Mouse (Mus musculus) kidney, adult 2 months (tissue): Measurements from ENCODE around the gene Nos1. TPM values are rescaled to one million over a fixed set of nuclear protein-coding genes. Genes with fewer than 3 reads are reported as not detected.

ENCODE experiments used
- DNase-seq: peaks from one replicate; pipeline ENCODE4 v3.0.0; 2021
- H3K27ac ChIP-seq: fragments of 200-500 bp; 2 replicates; pipeline ENCODE4 v1.5.1; 2012; ENCODE audit warnings: low read depth, low read length, control low read depth, inconsistent platforms; ENCODE audit not compliant: insufficient read depth
- H3K27me3 ChIP-seq: fragments of 200-500 bp; replicated peaks from 2 replicates; pipeline ENCODE4 v1.6.1; 2012; ENCODE audit warnings: mild to moderate bottlenecking, moderate library complexity, low read length, inconsistent platforms; ENCODE audit not compliant: control insufficient read depth, insufficient read depth
- H3K36me3 ChIP-seq: fragments of 200-500 bp; 2 replicates; pipeline ENCODE4 v1.6.1; 2012; ENCODE audit warnings: mild to moderate bottlenecking, moderate library complexity, low read length, inconsistent platforms; ENCODE audit not compliant: control insufficient read depth, insufficient read depth
- H3K4me1 ChIP-seq: fragments of 200-500 bp; 2 replicates; pipeline ENCODE4 v1.6.1; 2011; ENCODE audit warnings: low read length; ENCODE audit not compliant: control insufficient read depth, insufficient read depth
- H3K4me3 ChIP-seq: fragments of 200-500 bp; 2 replicates; pipeline ENCODE4 v1.5.1; 2011; ENCODE audit warnings: mild to moderate bottlenecking, low read depth, low read length, control low read depth; ENCODE audit not compliant: insufficient read depth
- CTCF ChIP-seq: fragments of 200-500 bp; conservative IDR thresholded peaks from 2 replicates; pipeline ENCODE4 v1.5.1; 2011; ENCODE audit warnings: low read depth, mild to moderate bottlenecking, control low read depth, low read length, moderate library complexity, mixed read lengths; ENCODE audit not compliant: insufficient read depth, insufficient read length
- POLR2A ChIP-seq: fragments of 200-500 bp; IDR thresholded peaks from one replicate; pipeline ENCODE4 v1.6.1; 2011; ENCODE audit warnings: low read depth, low read length, control low read depth
- WGBS: fragments of 180-500 bp; shearing (Covaris S2); methylation state at CpG from one replicate; pipeline ENCODE4 v1.1.7; 2018; 5-methylcytosine and 5-hydroxymethylcytosine counted together
- polyA plus RNA-seq: library from polyadenylated mRNA; depleted of rRNA; stranded (reverse); fragments of >200 nt; gene quantifications from 2 replicates; pipeline ENCODE4 v1.2.3, GENCODE M21; 2012

Nos1 gene
- polyA plus RNA-seq, 1 experiment: 0.67 TPM

DNA sequence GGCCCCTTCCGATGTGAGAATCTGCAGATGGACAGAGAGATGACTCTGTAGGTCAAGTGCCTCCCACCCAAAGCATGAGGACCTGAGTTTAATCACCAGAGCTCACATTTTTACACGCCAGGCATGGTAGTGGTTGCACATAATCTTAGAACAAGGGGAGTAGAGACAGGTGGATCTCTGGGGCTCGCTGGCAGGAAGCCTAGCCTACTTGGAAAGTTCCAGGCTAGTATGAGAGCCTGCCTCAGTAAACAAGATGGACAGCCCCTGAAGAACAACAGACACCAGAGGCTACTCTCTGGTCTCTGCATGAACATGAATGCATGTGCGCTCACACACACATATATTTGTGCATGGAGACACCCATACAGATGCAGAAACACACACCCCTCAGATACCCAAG is 124.9 kb downstream of the Nos1 start:
- no peak overlapping the region for H3K27ac ChIP-seq
- no peaks in the 10 kb centered on the region for H3K4me1 ChIP-seq
- no peaks in the 10 kb centered on the region for H3K36me3 ChIP-seq
- TF ChIP-seq POLR2A: no peak
- TF ChIP-seq CTCF: no peak
- 85% methylated on average over 4 of the region's 4 CpGs for WGBS
- H3K27me3 ChIP-seq: no peaks in the 10 kb centered on the region
- no peak overlapping the region for H3K4me3 ChIP-seq
- no peak for DNase-seq

DNA sequence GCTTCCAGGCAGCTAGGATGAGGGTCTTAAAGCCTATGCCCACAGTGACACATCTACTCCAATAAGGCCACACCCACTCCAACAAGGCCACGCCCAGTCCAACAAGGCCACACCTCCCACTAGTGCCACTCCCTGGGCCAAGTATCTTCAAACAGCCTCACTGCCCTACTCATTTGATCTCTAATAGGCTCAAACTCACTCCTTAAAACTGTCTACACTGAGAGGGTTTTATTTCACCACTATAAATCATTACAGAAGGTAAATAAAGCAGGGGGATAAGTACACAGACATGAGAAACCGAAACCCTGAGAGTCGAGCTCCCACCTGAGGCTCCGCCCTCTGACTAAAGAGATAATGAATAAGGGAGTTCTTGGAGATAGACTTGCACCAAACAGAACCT is 128.7 kb downstream of the Nos1 start:
- H3K4me1 ChIP-seq: no peaks in the 10 kb centered on the region
- no peak overlapping the region for H3K27ac ChIP-seq
- WGBS: 43% methylated on average over 4 of the region's 4 CpGs
- no peak for DNase-seq
- no peaks in the 10 kb centered on the region for H3K36me3 ChIP-seq
- H3K27me3 ChIP-seq: no peaks in the 10 kb centered on the region
- no peak overlapping the region for H3K4me3 ChIP-seq
- TF ChIP-seq CTCF: no peak
- no peak for TF ChIP-seq POLR2A

DNA sequence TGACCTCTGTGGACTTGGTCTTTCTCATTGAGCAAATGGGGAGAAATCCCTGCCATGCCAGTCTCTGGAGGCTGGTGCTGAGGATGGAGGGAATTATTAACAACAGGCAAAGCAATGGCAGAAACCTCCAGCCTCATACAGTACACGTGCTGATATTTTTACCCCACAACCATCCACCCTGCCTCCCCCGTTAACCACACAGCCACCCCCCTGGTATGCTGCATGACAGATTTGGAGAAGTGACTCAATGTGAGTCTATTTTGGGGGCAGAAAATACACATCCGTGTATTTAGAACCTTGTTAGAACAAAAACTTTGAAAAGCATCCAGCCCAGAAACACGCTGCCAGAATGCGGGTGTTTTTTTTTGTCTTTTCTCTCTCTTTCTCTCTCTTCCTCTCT is 135.5 kb downstream of the Nos1 start:
- H3K27me3 ChIP-seq: no peaks in the 10 kb centered on the region
- no peak overlapping the region for H3K4me3 ChIP-seq
- TF ChIP-seq POLR2A (no peak), CTCF (no peak)
- H3K36me3 ChIP-seq: no peaks in the 10 kb centered on the region
- no peak overlapping the region for H3K27ac ChIP-seq
- DNase-seq: no peak
- no peaks in the 10 kb centered on the region for H3K4me1 ChIP-seq
- WGBS: 84% methylated on average over 5 of the region's 5 CpGs

DNA sequence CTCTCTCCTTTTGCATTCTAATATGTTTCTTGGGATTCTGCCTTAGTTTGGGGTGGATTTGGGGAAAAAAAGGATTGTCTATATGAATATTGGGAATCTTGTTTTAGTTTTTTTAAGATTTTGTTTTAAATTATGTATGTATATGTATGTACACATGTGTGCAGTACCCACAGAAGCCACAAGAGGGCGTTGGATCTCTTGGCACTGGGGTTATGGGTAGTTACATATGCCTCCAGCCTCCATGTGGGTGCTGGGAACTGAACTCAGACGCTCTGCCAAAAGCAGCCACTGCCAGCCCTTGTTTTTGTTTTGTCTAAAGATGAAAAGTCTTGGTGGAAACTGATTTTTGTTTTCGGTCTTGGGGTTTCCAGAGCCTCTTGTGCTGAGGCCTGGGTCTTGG is 136.1 kb downstream of the Nos1 start:
- TF ChIP-seq POLR2A (no peak), CTCF (peak; percentile 19; the same call in 1 of the 2 replicates)
- H3K4me3 ChIP-seq: no peak overlapping the region
- WGBS: 63% methylated on average over 3 of the region's 3 CpGs
- H3K4me1 ChIP-seq: no peaks in the 10 kb centered on the region
- no peak for DNase-seq
- no peaks in the 10 kb centered on the region for H3K27me3 ChIP-seq
- no peak overlapping the region for H3K27ac ChIP-seq
- H3K36me3 ChIP-seq: no peaks in the 10 kb centered on the region

DNA sequence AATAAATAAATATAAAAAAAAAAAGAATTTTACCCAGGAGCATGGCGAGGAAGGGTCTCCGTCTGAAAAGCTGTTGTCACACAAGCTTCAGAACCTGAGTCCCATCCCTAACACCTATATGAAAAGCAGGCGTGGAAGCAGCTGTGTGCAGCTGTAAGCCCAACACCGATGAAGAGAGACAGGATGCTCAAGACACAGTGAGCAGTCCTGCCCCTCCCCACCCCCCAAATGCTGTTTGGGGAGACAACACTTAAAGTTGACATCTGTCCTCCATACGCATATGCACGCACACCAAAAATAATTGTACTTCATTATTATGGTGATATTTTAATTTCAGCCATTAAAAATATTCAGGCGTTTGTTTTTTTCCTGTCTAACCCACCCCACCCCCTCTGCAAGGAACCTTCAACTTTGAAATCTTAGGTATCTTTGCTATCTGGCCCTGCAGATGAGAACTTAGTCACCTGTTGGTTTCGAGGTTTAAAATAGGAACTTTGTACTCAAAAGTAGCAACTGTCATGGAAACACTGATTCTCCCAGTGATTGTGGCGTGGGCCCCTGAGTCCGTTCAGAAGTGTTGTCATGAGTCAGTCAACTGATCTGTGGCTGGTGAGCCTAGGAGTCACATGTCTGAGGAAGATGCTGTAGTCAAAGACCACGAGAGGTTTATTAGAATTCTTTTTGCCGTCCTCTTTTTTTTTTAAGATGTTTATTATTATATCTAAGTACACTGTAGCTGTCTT is 141.1 kb downstream of the Nos1 start:
- WGBS: 83% methylated on average over 12 of the region's 12 CpGs
- Histone ChIP-seq H3K27me3 (no peaks in the 10 kb centered on the region), H3K36me3 (no peaks in the 10 kb centered on the region), H3K4me1 (no peaks in the 10 kb centered on the region), H3K27ac (no peak overlapping the region), H3K4me3 (no peak overlapping the region)
- DNase-seq: no peak
- TF ChIP-seq POLR2A: no peak
- TF ChIP-seq CTCF: no peak

DNA sequence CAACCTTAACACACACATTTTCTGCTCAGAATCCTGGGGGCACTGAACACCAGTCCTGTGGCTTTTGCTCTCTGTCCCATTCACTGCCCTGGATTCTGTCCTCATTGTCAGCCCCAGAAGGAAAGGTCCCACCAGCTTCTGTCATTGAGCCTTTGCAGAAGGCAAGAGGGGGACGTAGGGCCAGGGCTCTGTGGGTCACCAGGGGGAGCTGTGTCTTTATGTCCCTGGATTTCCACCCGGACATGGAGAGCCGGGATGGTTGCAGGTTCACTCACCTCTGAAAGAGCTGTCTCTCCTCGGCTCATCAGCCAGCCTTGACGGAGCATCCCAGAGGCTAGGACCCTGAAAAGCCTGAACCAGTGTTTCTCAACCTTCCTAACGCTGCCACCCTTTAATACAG is 142.9 kb downstream of the Nos1 start:
- WGBS: 16% methylated on average over 6 of the region's 6 CpGs
- no peaks in the 10 kb centered on the region for H3K4me1 ChIP-seq
- no peaks in the 10 kb centered on the region for H3K27me3 ChIP-seq
- no peak overlapping the region for H3K4me3 ChIP-seq
- no peak for DNase-seq
- H3K36me3 ChIP-seq: no peaks in the 10 kb centered on the region
- H3K27ac ChIP-seq: no peak overlapping the region
- TF ChIP-seq POLR2A: no peak
- TF ChIP-seq CTCF: 0 out of 2 replicates have a peak, but pooled peaks have one; percentile 10

DNA sequence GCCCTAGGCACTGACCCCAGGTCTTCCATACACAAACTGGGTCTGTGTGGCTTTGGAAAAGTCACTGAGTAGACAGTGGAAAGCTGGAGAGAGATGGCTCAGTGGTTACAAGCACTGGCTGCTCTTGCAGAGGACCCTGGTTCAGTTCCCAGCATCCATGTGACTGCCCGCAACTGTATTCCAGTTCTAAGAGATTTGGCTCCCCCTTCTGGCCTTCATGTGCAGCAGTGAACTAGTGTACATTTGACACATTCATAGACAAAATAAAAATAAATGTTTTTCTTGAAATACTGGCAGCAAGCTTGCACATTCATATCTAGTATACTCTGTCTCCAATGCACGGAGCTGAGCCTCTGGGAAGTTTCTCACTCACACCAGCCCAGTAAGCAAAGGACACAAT is 147.7 kb downstream of the Nos1 start:
- Histone ChIP-seq H3K4me1 (no peaks in the 10 kb centered on the region), H3K27me3 (no peaks in the 10 kb centered on the region), H3K4me3 (no peak overlapping the region), H3K27ac (no peak overlapping the region), H3K36me3 (no peaks in the 10 kb centered on the region)
- no peak for DNase-seq
- WGBS: 94% methylated on average over 2 of the region's 2 CpGs
- no peak for TF ChIP-seq CTCF
- TF ChIP-seq POLR2A: no peak
